Mouse (Mus musculus): Measurements from ENCODE around the gene Mbnl2. TPM values are rescaled to one million over a fixed set of nuclear protein-coding genes. Genes with fewer than 3 reads are reported as not detected.
A peak's percentile ranks its signal among the peaks of the same experiment; 100 is the strongest.

The Mbnl2 gene
- polyA plus RNA-seq, 1 experiment from 2014 or later, result 14.6 TPM

DNA sequence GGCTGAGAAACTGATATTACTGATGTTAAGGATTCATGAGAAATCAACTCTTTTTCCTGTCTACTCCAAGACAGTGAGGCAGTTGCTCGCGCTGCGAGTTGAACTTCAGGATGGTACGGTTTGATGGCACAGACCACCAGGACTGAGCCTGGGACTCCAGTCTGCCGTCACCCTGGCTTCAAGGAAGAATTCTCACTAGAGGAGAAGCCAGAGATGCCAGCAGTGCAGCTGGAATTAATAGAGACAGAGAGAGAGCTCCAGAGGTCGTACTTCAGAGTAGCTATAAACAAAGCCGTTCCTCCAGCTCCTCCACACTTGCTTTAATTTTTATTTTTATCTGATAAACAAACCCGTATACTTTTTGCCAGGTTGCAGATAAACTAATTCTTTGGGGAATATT lies 102.5 kb downstream of the Mbnl2 start:
- Histone ChIP-seq H3K27me3 (no peaks in the 10 kb centered on the region), H3K27ac (no peak overlapping the region), H3K4me3 (replicated peaks) (no peak overlapping the region), H3K4me2 (no peak overlapping the region), H3K36me3 (0 out of 2 replicates have a peak, but pooled peaks cover 8% of the 10 kb centered on the region), H3K9me3 (replicated peaks) (no peaks in the 10 kb centered on the region), H3K9ac (no peak overlapping the region), H3K4me1 (replicated peaks) (no peaks in the 10 kb centered on the region; the same call in none of the 2 replicates)
- no peak for DNase-seq
- 73% methylated on average over 8 of the region's 8 CpGs for WGBS (ENCODE audit: insufficient replicate concordance)
- ATAC-seq (ENCODE audit: low read depth), result no peak

DNA sequence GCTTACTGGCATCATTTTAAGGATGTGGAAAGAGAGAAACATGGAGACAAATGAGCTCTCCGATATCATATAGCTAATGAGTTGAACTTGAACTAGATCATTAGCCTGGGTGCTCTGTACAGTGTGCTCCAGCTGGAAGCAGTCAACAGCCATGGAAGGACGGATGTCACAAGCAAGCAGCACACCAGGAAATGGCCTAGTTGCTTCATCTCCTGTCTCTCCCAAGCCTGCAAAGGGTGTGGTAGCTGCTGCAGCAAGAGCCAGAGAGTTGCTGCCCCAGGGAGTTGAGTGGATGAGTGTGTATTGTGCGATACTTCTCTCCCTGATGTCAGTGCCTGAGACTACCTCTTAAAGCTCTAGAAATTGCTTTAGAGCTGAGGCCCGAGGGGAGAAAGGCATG lies 104.2 kb downstream of the Mbnl2 start:
- DNase-seq (no peak), ATAC-seq (ENCODE audit: low read depth) (0 out of 2 replicates have a peak, but pooled peaks have one; percentile 18)
- H3K36me3 ChIP-seq, result 0 out of 2 replicates have a peak, but pooled peaks cover 8% of the 10 kb centered on the region
- no peak overlapping the region for H3K9ac ChIP-seq
- H3K9me3 ChIP-seq (replicated peaks), result no peaks in the 10 kb centered on the region
- no peaks in the 10 kb centered on the region; the same call in none of the 2 replicates for H3K4me1 ChIP-seq (replicated peaks)
- WGBS (ENCODE audit: insufficient replicate concordance), result 57% methylated on average over 4 of the region's 4 CpGs
- no peaks in the 10 kb centered on the region for H3K27me3 ChIP-seq
- no peak overlapping the region for H3K4me2 ChIP-seq
- no peak overlapping the region for H3K27ac ChIP-seq
- H3K4me3 ChIP-seq (replicated peaks), result no peak overlapping the region

DNA sequence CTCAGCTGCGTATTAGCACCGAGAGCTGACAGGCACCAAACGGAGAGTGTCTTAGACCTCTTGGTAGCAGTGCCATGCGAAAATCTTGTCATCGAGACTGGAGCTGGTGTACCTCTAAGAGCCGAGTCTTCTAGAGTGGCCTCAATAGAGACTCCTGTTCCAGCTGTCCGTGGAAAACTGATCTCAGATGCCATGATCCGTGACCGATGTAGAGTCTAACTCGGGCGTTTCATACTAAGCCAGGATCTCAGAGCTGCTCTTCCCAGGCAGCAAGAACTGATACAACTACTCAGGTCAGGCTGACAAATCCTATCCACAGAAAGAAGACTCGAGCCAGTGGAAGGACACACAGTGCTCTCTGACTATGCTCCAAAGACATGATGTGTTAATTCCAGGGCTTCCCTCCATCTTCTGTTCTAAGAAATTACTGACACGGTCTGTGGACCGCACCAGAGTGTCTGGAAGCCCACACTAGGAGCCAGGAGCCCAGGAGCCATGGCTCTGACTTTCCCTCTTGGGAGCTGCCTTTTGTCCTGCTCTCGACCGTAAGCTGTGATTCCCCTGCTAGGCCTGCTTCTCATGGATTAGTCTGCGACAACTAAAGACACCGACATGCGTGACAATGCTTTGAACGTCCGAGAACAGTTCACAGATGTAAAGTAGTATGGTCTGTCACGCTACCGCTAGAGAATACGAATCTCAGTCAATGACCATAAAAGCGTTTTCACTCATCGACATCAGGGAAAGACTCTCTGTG lies 106.1 kb downstream of the Mbnl2 start:
- no peaks in the 10 kb centered on the region for H3K27me3 ChIP-seq
- no peak overlapping the region for H3K9ac ChIP-seq
- H3K36me3 ChIP-seq, result 0 out of 2 replicates have a peak, but pooled peaks cover 8% of the 10 kb centered on the region
- no peaks in the 10 kb centered on the region; the same call in none of the 2 replicates for H3K4me1 ChIP-seq (replicated peaks)
- H3K4me3 ChIP-seq (replicated peaks), result no peak overlapping the region
- DNase-seq (no peak), ATAC-seq (ENCODE audit: low read depth) (no peak)
- H3K4me2 ChIP-seq, result no peak overlapping the region
- WGBS (ENCODE audit: insufficient replicate concordance), result 84% methylated on average over 26 of the region's 26 CpGs
- H3K9me3 ChIP-seq (replicated peaks), result no peaks in the 10 kb centered on the region
- no peak overlapping the region; the same call in 1 of the 2 replicates for H3K27ac ChIP-seq

DNA sequence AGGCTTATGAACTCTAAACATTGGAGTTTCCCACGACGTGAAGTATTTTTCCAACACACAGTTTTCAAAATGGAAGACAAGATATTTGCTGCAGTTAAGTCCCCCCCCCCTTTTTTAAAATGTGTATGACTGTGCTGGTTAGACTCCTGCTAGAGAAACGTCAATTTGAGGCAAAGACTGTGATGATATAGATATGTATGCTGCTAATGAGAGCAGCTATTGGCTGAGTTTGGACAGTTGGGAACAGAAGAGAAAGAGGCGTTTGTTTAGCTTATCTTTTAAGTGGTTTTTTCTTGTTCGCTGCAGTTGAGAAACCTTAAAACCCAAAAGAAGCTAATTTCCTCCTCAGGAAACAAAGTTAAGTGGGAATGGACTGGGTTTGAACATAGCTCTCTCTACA lies 106.7 kb downstream of the Mbnl2 start:
- H3K27ac ChIP-seq, result no peak overlapping the region
- ATAC-seq (ENCODE audit: low read depth), result no peak

DNA sequence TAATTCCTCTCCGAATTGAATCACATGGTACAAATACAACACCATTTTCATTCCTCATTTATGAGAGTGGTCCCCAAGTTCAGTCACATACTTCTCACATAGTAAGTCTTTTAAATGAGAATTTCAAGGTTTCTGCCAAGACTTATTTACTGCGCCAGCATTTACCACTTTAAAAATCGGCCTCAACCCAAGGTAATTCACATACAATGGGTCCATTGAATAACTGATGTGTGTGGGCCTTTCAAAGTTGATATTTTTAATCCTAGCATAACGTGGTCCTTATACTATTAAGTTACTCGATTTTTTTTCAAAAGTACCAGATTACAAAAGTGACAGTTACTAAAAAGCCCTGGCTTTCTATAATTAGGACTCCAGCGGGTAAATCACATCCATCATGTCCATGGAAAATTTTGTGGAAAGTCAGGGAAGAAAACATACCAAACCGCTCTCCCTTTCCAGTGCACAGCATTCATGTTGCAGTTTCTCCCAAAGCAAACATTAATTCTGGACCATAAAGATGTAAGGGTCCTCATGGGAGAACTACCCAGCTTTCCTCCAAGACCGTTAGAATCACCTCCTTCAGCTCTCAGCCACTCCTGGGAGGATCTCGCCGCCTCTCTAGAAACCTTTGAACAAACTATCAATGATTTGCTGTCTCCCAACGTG lies 107.8 kb downstream of the Mbnl2 start:
- Histone ChIP-seq H3K27ac (no peak overlapping the region), H3K27me3 (no peaks in the 10 kb centered on the region), H3K4me2 (no peak overlapping the region), H3K9me3 (replicated peaks) (no peaks in the 10 kb centered on the region), H3K36me3 (0 out of 2 replicates have a peak, but pooled peaks cover 8% of the 10 kb centered on the region), H3K4me1 (replicated peaks) (no peaks in the 10 kb centered on the region; the same call in 1 of the 2 replicates), H3K9ac (no peak overlapping the region), H3K4me3 (replicated peaks) (no peak overlapping the region)
- WGBS (ENCODE audit: insufficient replicate concordance), result 74% methylated on average over 11 of the region's 11 CpGs
- DNase-seq, result no peak
- ATAC-seq (ENCODE audit: low read depth), result no peak

More for the DNA sequence above, 106.7 kb downstream of the Mbnl2 start:
- no peak for DNase-seq
- Histone ChIP-seq H3K27me3 (no peaks in the 10 kb centered on the region), H3K9me3 (replicated peaks) (no peaks in the 10 kb centered on the region), H3K36me3 (0 out of 2 replicates have a peak, but pooled peaks cover 8% of the 10 kb centered on the region), H3K4me3 (replicated peaks) (no peak overlapping the region), H3K9ac (no peak overlapping the region), H3K4me2 (no peak overlapping the region), H3K4me1 (replicated peaks) (no peaks in the 10 kb centered on the region; the same call in none of the 2 replicates)
- 42% methylated on average over 5 of the region's 5 CpGs for WGBS (ENCODE audit: insufficient replicate concordance)

DNA sequence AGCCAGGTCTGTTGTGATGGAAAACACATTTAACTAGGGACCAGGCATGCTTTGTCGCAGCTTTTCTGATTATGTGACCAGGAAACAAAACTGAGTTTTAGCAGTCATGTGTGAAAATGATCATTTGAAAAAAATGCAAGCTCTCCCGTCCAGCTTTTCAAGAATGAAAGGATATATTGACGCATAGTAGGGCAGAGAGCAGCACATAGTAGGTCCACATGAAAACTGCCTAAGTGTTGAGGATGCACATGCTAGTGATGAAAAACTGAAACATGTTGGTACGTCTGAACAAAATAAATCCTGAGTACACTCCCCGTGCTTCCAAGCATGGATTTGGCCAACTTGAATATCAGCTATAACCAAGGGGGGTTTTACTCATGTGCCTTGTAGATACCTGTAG lies 109.1 kb downstream of the Mbnl2 start:
- DNase-seq, result no peak
- 80% methylated on average over 5 of the region's 5 CpGs for WGBS (ENCODE audit: insufficient replicate concordance)
- H3K27ac ChIP-seq, result no peak overlapping the region
- H3K4me2 ChIP-seq, result no peak overlapping the region
- ATAC-seq (ENCODE audit: low read depth), result no peak
- peaks cover 13% of the 10 kb centered on the region for H3K36me3 ChIP-seq
- no peak overlapping the region for H3K9ac ChIP-seq
- H3K4me3 ChIP-seq (replicated peaks), result no peak overlapping the region
- H3K27me3 ChIP-seq, result no peaks in the 10 kb centered on the region
- peaks cover 6% of the 10 kb centered on the region; the same call in 1 of the 2 replicates for H3K4me1 ChIP-seq (replicated peaks)
- no peaks in the 10 kb centered on the region; the same call in 1 of the 2 replicates for H3K9me3 ChIP-seq (replicated peaks)

DNA sequence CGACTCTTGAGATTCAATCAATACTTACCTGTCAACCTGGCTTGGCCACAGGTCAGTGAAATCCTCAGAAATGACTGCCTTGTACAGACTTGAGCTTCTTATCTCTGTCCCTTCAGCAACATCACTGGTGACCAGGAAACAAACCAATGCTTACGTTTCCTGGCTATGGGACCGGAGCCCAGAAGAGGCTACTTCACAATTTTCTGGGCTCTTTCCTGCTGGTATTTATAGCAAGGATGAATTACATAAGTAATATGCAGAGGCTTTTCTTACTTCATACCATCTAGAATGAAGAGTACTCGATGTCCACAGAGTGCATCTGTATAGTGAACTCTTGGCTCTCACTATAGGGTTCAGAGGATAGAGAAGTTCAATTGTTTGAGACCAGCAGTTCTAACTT lies 111.8 kb downstream of the Mbnl2 start:
- no peaks in the 10 kb centered on the region; the same call in 1 of the 2 replicates for H3K9me3 ChIP-seq (replicated peaks)
- no peak overlapping the region for H3K9ac ChIP-seq
- H3K4me2 ChIP-seq, result no peak overlapping the region
- DNase-seq (no peak), ATAC-seq (ENCODE audit: low read depth) (no peak)
- H3K27me3 ChIP-seq, result no peaks in the 10 kb centered on the region
- H3K4me3 ChIP-seq (replicated peaks), result no peak overlapping the region
- H3K27ac ChIP-seq, result no peak overlapping the region
- peaks cover 16% of the 10 kb centered on the region for H3K36me3 ChIP-seq
- peaks cover 6% of the 10 kb centered on the region; the same call in 1 of the 2 replicates for H3K4me1 ChIP-seq (replicated peaks)
- 47% methylated on average over 4 of the region's 4 CpGs for WGBS (ENCODE audit: insufficient replicate concordance)

DNA sequence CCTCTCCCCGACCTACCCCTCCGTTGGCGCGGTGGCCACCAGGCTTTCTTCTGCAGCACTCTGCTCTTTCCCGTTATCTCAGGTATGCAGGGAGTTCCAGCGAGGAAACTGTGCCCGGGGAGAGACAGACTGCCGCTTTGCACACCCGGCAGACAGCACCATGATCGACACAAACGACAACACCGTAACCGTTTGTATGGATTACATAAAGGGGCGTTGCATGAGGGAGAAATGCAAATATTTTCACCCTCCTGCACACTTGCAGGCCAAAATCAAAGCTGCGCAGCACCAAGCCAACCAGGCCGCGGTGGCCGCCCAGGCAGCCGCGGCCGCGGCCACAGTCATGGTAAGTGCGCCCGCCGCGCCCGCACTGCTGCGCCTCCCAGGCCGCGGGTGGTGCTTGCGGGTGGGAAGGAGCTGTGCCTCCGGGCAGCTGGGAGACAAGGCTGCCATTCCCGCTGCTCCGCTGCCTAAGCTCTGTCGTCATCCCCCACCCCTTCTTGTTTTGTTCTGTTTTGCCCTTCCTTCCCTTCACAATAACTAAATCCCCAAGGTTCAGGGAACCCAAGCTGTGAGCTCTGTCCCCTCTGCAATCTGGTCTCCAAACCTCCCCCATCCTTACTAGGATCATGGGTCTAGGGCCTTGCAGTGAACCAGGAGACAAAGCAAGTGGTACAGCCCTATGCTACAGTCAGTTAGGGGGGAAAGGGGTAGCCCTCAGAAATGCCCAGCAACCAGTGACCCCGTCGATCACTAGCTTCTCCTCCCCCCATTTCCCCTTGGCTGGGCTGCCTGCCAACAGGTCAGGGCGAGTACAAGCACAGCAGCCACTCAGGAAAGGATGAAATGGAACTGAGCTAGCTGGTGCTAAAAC lies 113.6 kb downstream of the Mbnl2 start:
- ATAC-seq (ENCODE audit: low read depth) (peak; percentile 41; the same call in 1 of the 2 replicates), DNase-seq (no peak)
- H3K9ac ChIP-seq, result no peak overlapping the region
- H3K27ac ChIP-seq, result no peak overlapping the region
- peak overlapping the region; percentile 36 for H3K4me2 ChIP-seq
- H3K27me3 ChIP-seq, result no peaks in the 10 kb centered on the region
- peaks cover 16% of the 10 kb centered on the region for H3K36me3 ChIP-seq
- peaks cover 6% of the 10 kb centered on the region; the same call in 1 of the 2 replicates for H3K4me1 ChIP-seq (replicated peaks)
- 54% methylated on average over 33 of the region's 38 CpGs for WGBS (ENCODE audit: insufficient replicate concordance)
- H3K9me3 ChIP-seq (replicated peaks), result no peaks in the 10 kb centered on the region; the same call in 1 of the 2 replicates
- H3K4me3 ChIP-seq (replicated peaks), result peak overlapping the region; percentile 17; the same call in 1 of the 2 replicates

DNA sequence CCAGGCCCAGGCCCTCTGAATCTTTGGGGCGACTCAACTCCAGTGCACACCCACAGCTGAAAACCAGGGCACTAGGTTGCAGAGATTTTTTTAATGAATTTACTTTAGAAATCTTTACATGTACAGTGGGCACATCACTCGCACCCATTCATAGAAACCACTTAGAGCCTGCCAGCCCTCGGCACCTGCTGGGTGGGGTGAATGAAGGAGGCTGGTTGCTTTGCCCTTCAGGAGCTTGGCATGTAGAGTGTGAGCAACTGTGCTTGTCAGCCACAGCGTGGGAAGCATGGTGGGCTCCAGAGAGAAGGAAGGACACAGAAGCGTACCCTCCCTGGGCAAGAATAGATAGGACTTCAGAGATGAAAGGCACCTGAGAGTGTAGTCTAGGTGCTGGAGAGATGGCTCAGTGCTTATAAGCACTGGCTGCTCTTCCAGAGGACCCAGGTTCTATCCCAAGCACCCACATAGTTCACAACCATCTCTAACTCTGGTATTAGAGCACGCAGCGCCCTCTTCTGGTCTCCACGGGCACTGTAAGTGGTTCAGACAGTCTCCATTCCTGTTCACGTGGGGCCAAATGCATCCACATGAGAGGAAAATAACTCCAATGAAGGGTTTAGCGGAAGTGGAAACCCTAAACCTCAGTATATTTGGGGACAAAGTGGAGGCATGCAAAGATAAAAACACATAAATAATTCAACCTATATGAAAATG lies 114.9 kb downstream of the Mbnl2 start:
- Histone ChIP-seq H3K36me3 (peaks cover 16% of the 10 kb centered on the region), H3K27me3 (no peaks in the 10 kb centered on the region), H3K27ac (no peak overlapping the region), H3K9ac (no peak overlapping the region), H3K4me3 (replicated peaks) (no peak overlapping the region), H3K4me1 (replicated peaks) (peaks cover 6% of the 10 kb centered on the region; the same call in 1 of the 2 replicates), H3K4me2 (no peak overlapping the region), H3K9me3 (replicated peaks) (no peaks in the 10 kb centered on the region; the same call in 1 of the 2 replicates)
- no peak for DNase-seq
- WGBS (ENCODE audit: insufficient replicate concordance), result 82% methylated on average over 10 of the region's 10 CpGs
- ATAC-seq (ENCODE audit: low read depth), result no peak

DNA sequence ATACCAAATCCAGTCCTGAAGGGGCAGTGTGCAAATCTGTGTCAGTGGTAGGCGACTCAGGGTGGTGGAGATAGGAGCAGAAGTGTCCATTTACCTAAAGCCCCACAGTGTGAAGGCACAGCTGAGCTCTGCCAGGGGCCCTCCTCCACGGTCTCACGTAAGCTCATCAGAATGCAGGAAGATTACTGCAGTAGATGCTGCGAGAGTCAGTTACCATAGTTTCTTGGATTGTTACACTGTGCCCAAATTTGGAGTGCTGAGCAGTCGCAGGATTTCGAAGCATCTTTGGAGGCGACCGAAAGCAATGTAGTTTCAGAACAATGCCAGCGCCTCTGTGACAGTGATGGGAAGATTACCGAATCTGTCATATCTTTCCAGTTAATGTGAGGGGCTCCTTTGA lies 116.2 kb downstream of the Mbnl2 start:
- peaks cover 16% of the 10 kb centered on the region for H3K36me3 ChIP-seq
- WGBS (ENCODE audit: insufficient replicate concordance), result 83% methylated on average over 10 of the region's 10 CpGs
- no peak overlapping the region for H3K4me3 ChIP-seq (replicated peaks)
- ATAC-seq (ENCODE audit: low read depth) (no peak), DNase-seq (no peak)
- H3K27ac ChIP-seq, result no peak overlapping the region
- no peak overlapping the region for H3K4me2 ChIP-seq
- H3K9me3 ChIP-seq (replicated peaks), result no peaks in the 10 kb centered on the region; the same call in 1 of the 2 replicates
- H3K9ac ChIP-seq, result no peak overlapping the region
- peaks cover 6% of the 10 kb centered on the region; the same call in 1 of the 2 replicates for H3K4me1 ChIP-seq (replicated peaks)
- H3K27me3 ChIP-seq, result no peaks in the 10 kb centered on the region

Measured in liver, embryonic 13.5 days (tissue).